Mouse (Mus musculus) E14TG2a.4 (cell line): ENCODE results near the gene Gpc3.

Source experiments
- H3K27me3 ChIP-seq: 2 replicates; pipeline ENCODE4 v1.6.1; 2014; ENCODE audit warnings: low read length, control low read depth; ENCODE audit not compliant: insufficient read depth
- H3K36me3 ChIP-seq: 2 replicates; pipeline ENCODE4 v1.6.1; 2014; ENCODE audit warnings: low read length, control low read depth; ENCODE audit not compliant: insufficient read depth
- H3K4me1 ChIP-seq: replicated peaks from 2 replicates; pipeline ENCODE4 v1.6.1; 2014; ENCODE audit warnings: low read depth, low read length, control low read depth
- H3K4me3 ChIP-seq: replicated peaks from 2 replicates; pipeline ENCODE4 v1.5.1; 2014; ENCODE audit warnings: mild to moderate bottlenecking, low read length
- H3K9me3 ChIP-seq: 2 replicates; pipeline ENCODE4 v1.6.1; 2014; ENCODE audit warnings: low read length, control low read depth
- CTCF ChIP-seq: conservative IDR thresholded peaks from 2 replicates; pipeline ENCODE4 v1.5.1; 2014; ENCODE audit warnings: low read length
- NANOG ChIP-seq: IDR thresholded peaks from 2 replicates; pipeline ENCODE4 v1.6.1; 2014; ENCODE audit warnings: borderline replicate concordance, low read length, mixed read lengths
- POU5F1 ChIP-seq: IDR thresholded peaks from 2 replicates; pipeline ENCODE4 v1.6.1; 2014; ENCODE audit warnings: low read length, borderline replicate concordance

Gene Gpc3

GRCm38 (mm10) chrX:52230711-52231110, 383.0 kb downstream of the Gpc3 start:
- TF ChIP-seq POU5F1 (no peak), NANOG (no peak), CTCF (no peak)
- peaks cover 14% of the 10 kb centered on the region for H3K9me3 ChIP-seq
- H3K4me3 ChIP-seq, result no peak overlapping the region
- no peaks in the 10 kb centered on the region for H3K4me1 ChIP-seq
- no peaks in the 10 kb centered on the region for H3K27me3 ChIP-seq
- H3K36me3 ChIP-seq, result no peaks in the 10 kb centered on the region
